Mouse (Mus musculus) E14TG2a.4 (cell line): ENCODE measurements at regions not wholly inside any gene's neighbourhood (a gene's known extent, or its start where the extent isn't known, plus 50 kb on each side); places are given as distances from the start of the nearest gene placed in this dataset.

Experiments
- H3K27me3 ChIP-seq: 2 replicates; pipeline ENCODE4 v1.6.1; 2014; ENCODE audit warnings: low read length, control low read depth; ENCODE audit not compliant: insufficient read depth
- H3K36me3 ChIP-seq: 2 replicates; pipeline ENCODE4 v1.6.1; 2014; ENCODE audit warnings: low read length, control low read depth; ENCODE audit not compliant: insufficient read depth
- H3K4me1 ChIP-seq: replicated peaks from 2 replicates; pipeline ENCODE4 v1.6.1; 2014; ENCODE audit warnings: low read depth, low read length, control low read depth
- H3K4me3 ChIP-seq: replicated peaks from 2 replicates; pipeline ENCODE4 v1.5.1; 2014; ENCODE audit warnings: mild to moderate bottlenecking, low read length
- H3K9me3 ChIP-seq: 2 replicates; pipeline ENCODE4 v1.6.1; 2014; ENCODE audit warnings: low read length, control low read depth
- CTCF ChIP-seq: conservative IDR thresholded peaks from 2 replicates; pipeline ENCODE4 v1.5.1; 2014; ENCODE audit warnings: low read length
- NANOG ChIP-seq: IDR thresholded peaks from 2 replicates; pipeline ENCODE4 v1.6.1; 2014; ENCODE audit warnings: borderline replicate concordance, low read length, mixed read lengths
- POU5F1 ChIP-seq: IDR thresholded peaks from 2 replicates; pipeline ENCODE4 v1.6.1; 2014; ENCODE audit warnings: low read length, borderline replicate concordance

GRCm38 (mm10) chr9:57325962-57326361 lies 63.5 kb upstream of the 1700017B05Rik start:
- peaks cover 23% of the 10 kb centered on the region for H3K4me1 ChIP-seq
- H3K4me3 ChIP-seq: no peak overlapping the region
- no peaks in the 10 kb centered on the region for H3K36me3 ChIP-seq
- H3K9me3 ChIP-seq: peaks cover 24% of the 10 kb centered on the region
- TF ChIP-seq NANOG (no peak), POU5F1 (no peak), CTCF (no peak)
- H3K27me3 ChIP-seq: no peaks in the 10 kb centered on the region

- Histone ChIP-seq H3K36me3 (no peaks in the 10 kb centered on the region), H3K9me3 (peaks cover 65% of the 10 kb centered on the region), H3K4me3 (no peak overlapping the region), H3K27me3 (no peaks in the 10 kb centered on the region), H3K4me1 (peaks cover 19% of the 10 kb centered on the region)
- TF ChIP-seq NANOG (no peak), POU5F1 (no peak), CTCF (no peak)
Measured at GRCm38 (mm10) chr9:57319009-57319408, 56.6 kb upstream of the 1700017B05Rik start.

GRCm38 (mm10) chr9:57317531-57318201 lies 55.3 kb upstream of the 1700017B05Rik start:
- H3K36me3 ChIP-seq: no peaks in the 10 kb centered on the region
- no peaks in the 10 kb centered on the region for H3K27me3 ChIP-seq
- no peak for TF ChIP-seq CTCF
- TF ChIP-seq POU5F1: no peak
- no peak for TF ChIP-seq NANOG
- H3K4me3 ChIP-seq: no peak overlapping the region
- peaks cover 65% of the 10 kb centered on the region for H3K9me3 ChIP-seq
- peaks cover 21% of the 10 kb centered on the region for H3K4me1 ChIP-seq

GRCm38 (mm10) chr9:57315032-57315660 lies 52.7 kb upstream of the 1700017B05Rik start:
- peaks cover 27% of the 10 kb centered on the region for H3K4me1 ChIP-seq
- TF ChIP-seq NANOG (no peak), CTCF (no peak), POU5F1 (no peak)
- no peaks in the 10 kb centered on the region for H3K27me3 ChIP-seq
- peaks cover 43% of the 10 kb centered on the region for H3K9me3 ChIP-seq
- H3K4me3 ChIP-seq: no peak overlapping the region; the same call in 1 of the 2 replicates
- no peaks in the 10 kb centered on the region for H3K36me3 ChIP-seq

- no peak overlapping the region for H3K4me3 ChIP-seq
- no peaks in the 10 kb centered on the region for H3K27me3 ChIP-seq
- peaks cover 34% of the 10 kb centered on the region for H3K9me3 ChIP-seq
- no peaks in the 10 kb centered on the region for H3K36me3 ChIP-seq
- peaks cover 25% of the 10 kb centered on the region for H3K4me1 ChIP-seq
- TF ChIP-seq CTCF (no peak), POU5F1 (no peak), NANOG (no peak)
Measured at GRCm38 (mm10) chr9:57313876-57314275, 51.5 kb upstream of the 1700017B05Rik start.

GRCm38 (mm10) chr9:57312521-57312920 lies 50.1 kb upstream of the 1700017B05Rik start:
- peaks cover 29% of the 10 kb centered on the region for H3K9me3 ChIP-seq
- no peaks in the 10 kb centered on the region for H3K27me3 ChIP-seq
- H3K4me3 ChIP-seq: no peak overlapping the region
- H3K36me3 ChIP-seq: no peaks in the 10 kb centered on the region
- TF ChIP-seq CTCF: no peak
- no peak for TF ChIP-seq POU5F1
- no peak for TF ChIP-seq NANOG
- peaks cover 20% of the 10 kb centered on the region for H3K4me1 ChIP-seq
